Mouse (Mus musculus): ENCODE measurements at regions not wholly inside any gene's neighbourhood (a gene's known extent, or its start where the extent isn't known, plus 50 kb on each side); places are given as distances from the start of the nearest gene placed in this dataset.
A peak's percentile ranks its signal among the peaks of the same experiment; 100 is the strongest.

DNA sequence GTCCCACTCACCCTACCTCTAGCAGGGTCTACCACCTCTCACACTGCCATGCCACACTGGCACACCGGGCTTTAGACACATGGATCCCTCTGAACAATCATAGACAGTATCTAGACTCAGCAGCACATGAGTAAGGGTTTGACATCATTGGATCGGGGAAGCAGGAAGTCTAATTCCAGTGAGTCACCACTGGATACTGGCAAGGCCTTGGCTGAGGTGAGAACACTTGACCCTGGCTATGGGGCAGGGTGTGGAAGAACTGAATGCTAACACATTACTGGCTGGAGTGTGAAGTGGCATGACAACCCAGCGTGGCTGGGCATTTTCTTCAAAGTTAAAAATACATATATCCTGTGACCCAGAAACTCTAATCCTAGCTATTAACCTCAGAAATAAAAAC lies 114.4 kb downstream of the H2afy start:
- Histone ChIP-seq H3K4me1 (ENCODE audit: control insufficient read depth, insufficient read depth, low read length) (no peaks in the 10 kb centered on the region), H3K4me3 (replicated peaks; ENCODE audit: extremely low read depth, low read depth, low read length) (no peak overlapping the region)
- peak; percentile 32 for DNase-seq
- TF ChIP-seq POLR2A (IDR thresholded peaks at IDR 0.05; ENCODE audit: borderline replicate concordance, extremely low read depth, low read depth, low read length), result no peak
- TF ChIP-seq CTCF (IDR thresholded peaks at IDR 0.05; ENCODE audit: insufficient read depth, low read length), result no peak
- WGBS, result 60% methylated on average over 3 of the region's 3 CpGs

DNA sequence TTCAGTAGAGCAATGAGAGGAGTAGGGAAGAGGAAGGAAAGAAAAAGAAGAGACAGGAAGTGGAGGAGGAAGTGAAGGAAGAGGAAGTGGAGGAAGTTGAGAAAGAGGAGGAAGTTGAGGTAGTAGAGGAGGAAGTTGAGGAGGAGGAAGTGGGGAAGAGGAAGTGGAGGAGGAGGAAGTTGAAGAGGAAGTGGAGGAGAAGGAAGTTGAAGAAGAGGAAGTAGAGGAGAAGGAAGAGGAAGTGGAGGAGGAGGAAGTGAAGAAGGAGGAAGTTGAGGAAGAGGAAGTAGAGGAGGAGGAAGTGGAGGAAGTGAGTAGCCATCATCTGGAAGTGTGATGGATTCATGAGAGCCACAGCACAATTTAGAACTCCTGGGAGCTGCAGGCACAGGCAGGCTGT lies 122.2 kb downstream of the H2afy start:
- DNase-seq, result no peak
- TF ChIP-seq CTCF (IDR thresholded peaks at IDR 0.05; ENCODE audit: insufficient read depth, low read length) (no peak), POLR2A (IDR thresholded peaks at IDR 0.05; ENCODE audit: borderline replicate concordance, extremely low read depth, low read depth, low read length) (no peak)
- Histone ChIP-seq H3K4me1 (ENCODE audit: control insufficient read depth, insufficient read depth, low read length) (no peaks in the 10 kb centered on the region), H3K4me3 (replicated peaks; ENCODE audit: extremely low read depth, low read depth, low read length) (no peak overlapping the region)

DNA sequence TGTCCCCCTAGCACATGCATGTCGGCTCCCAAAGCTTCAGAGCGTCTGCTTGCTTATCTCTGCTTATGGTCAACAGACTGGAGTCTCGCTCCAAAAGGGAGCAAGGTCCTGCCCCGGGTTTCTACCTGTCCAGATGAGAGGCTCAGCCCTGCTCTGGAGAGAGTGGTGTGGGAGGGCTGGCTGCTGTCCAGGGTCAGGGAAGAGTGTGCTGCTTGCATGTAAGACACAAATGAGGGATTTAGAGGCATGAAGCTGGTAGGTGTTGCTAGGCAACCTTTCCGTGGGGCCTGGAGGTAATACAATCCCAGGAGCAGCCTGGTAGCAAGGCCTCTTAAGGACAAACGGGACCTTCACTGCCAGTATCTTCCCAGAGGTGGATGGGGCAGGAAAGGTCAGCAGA lies 125.7 kb downstream of the H2afy start:
- TF ChIP-seq CTCF (IDR thresholded peaks at IDR 0.05; ENCODE audit: insufficient read depth, low read length), result no peak
- 42% methylated on average over 6 of the region's 6 CpGs for WGBS
- DNase-seq, result no peak
- no peak overlapping the region for H3K4me3 ChIP-seq (replicated peaks; ENCODE audit: extremely low read depth, low read depth, low read length)
- no peaks in the 10 kb centered on the region for H3K4me1 ChIP-seq (ENCODE audit: control insufficient read depth, insufficient read depth, low read length)

DNA sequence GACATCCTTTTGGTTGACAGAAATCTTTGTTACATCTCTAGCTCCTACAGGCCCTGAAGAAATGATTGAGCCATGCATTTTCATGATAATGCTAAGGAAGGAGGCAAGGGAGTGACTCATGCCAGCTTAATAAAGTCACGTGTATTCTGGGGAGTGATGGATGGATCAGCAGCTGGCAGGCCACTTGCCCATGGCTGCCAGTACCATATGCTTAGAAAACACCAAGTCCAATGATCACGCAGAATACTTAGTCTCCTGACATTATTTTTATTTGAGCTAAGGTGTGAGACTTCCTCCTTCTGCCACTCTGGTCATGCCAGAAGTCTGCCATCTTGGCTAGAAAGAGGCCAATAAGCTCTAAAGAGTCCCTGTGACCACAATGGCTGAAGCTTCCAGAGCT lies 129.3 kb downstream of the H2afy start:
- WGBS, result 76% methylated on average over 2 of the region's 2 CpGs
- Histone ChIP-seq H3K4me1 (ENCODE audit: control insufficient read depth, insufficient read depth, low read length) (no peaks in the 10 kb centered on the region), H3K4me3 (replicated peaks; ENCODE audit: extremely low read depth, low read depth, low read length) (no peak overlapping the region)
- DNase-seq, result no peak
- TF ChIP-seq CTCF (IDR thresholded peaks at IDR 0.05; ENCODE audit: insufficient read depth, low read length) (no peak), POLR2A (IDR thresholded peaks at IDR 0.05; ENCODE audit: borderline replicate concordance, extremely low read depth, low read depth, low read length) (no peak)

DNA sequence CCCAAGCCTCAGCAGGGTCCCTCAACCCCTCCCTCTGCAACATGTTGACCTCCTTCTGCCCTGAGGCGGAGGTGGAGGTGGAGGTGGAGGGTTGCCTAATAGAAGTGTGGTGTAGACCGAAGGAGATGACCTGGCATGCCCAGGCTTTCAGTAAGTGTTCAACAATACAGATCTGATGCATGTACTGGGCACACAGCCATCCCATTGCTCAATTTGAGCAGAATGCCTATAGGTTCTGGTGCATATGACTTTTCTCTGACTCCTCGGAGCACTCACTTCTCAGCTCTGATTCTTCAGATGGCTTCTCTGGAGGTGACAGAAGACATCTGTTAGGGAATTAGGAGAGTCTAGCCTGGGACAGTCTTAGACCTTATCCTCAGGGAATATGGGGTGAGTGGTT lies 130.4 kb downstream of the H2afy start:
- TF ChIP-seq CTCF (IDR thresholded peaks at IDR 0.05; ENCODE audit: insufficient read depth, low read length), result no peak
- no peak for TF ChIP-seq POLR2A (IDR thresholded peaks at IDR 0.05; ENCODE audit: borderline replicate concordance, extremely low read depth, low read depth, low read length)
- 63% methylated on average over 3 of the region's 3 CpGs for WGBS
- no peak overlapping the region for H3K4me3 ChIP-seq (replicated peaks; ENCODE audit: extremely low read depth, low read depth, low read length)

DNA sequence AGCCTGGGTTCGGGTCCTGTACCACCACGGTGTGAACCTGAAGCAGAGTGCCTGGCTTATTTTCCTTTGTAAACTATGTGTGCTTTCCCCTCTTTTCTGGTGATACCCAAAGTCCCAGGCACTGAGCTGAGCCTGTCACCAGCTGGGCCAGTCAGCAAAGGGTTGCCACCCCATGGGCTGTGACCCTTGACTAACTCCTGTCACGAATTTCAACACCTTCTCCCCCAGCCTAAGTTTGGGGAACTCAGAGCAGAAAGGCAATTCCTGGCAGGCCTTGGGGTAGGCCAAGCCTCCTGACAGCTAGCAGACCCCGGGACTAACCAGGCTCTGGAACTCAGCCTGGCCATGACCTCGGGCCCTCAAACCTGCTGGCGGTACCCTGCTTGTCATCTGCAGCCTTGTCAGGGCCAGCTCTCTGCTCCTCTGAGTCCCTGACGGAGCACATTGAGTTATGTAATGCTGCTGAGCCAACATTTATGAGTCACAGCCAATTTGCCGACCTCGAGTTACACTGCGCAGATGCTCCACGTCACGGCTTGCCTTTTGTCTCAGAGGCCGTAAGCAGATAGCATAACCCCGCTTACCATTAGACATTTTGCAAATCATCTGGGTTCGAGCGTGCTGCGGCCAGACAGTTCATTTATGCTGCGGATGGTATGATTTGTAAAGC lies 132.3 kb downstream of the H2afy start:
- TF ChIP-seq POLR2A (IDR thresholded peaks at IDR 0.05; ENCODE audit: borderline replicate concordance, extremely low read depth, low read depth, low read length) (no peak), CTCF (IDR thresholded peaks at IDR 0.05; ENCODE audit: insufficient read depth, low read length) (no peak)
- no peak overlapping the region for H3K4me3 ChIP-seq (replicated peaks; ENCODE audit: extremely low read depth, low read depth, low read length)
- DNase-seq, result peak; percentile 10
- H3K4me1 ChIP-seq (ENCODE audit: control insufficient read depth, insufficient read depth, low read length), result no peaks in the 10 kb centered on the region
- 63% methylated on average over 18 of the region's 18 CpGs for WGBS

More for the DNA sequence above, 130.4 kb downstream of the H2afy start:
- no peaks in the 10 kb centered on the region for H3K4me1 ChIP-seq (ENCODE audit: control insufficient read depth, insufficient read depth, low read length)
- no peak for DNase-seq

DNA sequence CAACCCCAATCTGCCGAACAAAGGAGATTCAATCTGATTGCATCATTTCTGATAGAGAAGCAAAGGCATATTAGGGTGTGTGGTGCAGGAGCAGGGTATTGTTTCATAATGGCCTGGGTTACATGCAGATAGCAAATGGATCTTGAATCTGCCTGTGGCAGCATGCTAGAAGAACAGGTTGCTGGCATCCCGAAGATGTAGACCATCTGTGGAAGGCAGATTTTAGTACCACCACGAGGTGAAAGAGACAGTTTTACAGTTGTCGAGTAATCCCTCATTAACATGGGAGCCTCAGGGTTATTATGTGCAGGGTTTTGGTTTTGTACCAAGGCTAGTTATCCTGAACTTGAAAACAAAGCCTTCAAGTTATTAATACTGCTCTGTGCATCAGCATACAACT lies 140.9 kb downstream of the H2afy start:
- H3K4me3 ChIP-seq (replicated peaks; ENCODE audit: extremely low read depth, low read depth, low read length), result no peak overlapping the region
- WGBS, result 71% methylated on average over 4 of the region's 4 CpGs
- no peaks in the 10 kb centered on the region for H3K4me1 ChIP-seq (ENCODE audit: control insufficient read depth, insufficient read depth, low read length)
- DNase-seq, result no peak
- TF ChIP-seq POLR2A (IDR thresholded peaks at IDR 0.05; ENCODE audit: borderline replicate concordance, extremely low read depth, low read depth, low read length), result no peak
- TF ChIP-seq CTCF (IDR thresholded peaks at IDR 0.05; ENCODE audit: insufficient read depth, low read length), result no peak

DNA sequence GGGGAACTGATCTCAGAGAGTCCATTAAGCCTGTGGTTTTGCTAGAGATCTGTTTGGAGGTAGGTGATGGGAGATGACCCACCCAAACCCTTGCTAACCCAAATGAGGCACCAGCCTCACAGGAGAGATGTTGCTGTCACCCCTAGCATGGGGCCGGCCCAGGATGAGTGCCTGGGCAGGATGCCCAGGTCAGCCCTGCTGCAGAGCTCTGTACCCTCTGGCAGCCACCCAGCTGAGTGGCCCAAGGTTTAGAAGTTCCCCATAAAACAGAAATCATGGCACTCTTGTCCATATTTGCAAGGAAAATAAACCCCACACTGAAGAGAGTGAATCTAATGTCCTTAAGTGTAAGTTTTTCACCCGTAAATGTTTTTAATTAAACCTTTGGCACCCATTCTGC lies 141.7 kb downstream of the H2afy start:
- DNase-seq, result no peak
- no peaks in the 10 kb centered on the region for H3K4me1 ChIP-seq (ENCODE audit: control insufficient read depth, insufficient read depth, low read length)
- no peak overlapping the region for H3K4me3 ChIP-seq (replicated peaks; ENCODE audit: extremely low read depth, low read depth, low read length)
- 70% methylated on average over 2 of the region's 2 CpGs for WGBS
- no peak for TF ChIP-seq CTCF (IDR thresholded peaks at IDR 0.05; ENCODE audit: insufficient read depth, low read length)
- no peak for TF ChIP-seq POLR2A (IDR thresholded peaks at IDR 0.05; ENCODE audit: borderline replicate concordance, extremely low read depth, low read depth, low read length)

DNA sequence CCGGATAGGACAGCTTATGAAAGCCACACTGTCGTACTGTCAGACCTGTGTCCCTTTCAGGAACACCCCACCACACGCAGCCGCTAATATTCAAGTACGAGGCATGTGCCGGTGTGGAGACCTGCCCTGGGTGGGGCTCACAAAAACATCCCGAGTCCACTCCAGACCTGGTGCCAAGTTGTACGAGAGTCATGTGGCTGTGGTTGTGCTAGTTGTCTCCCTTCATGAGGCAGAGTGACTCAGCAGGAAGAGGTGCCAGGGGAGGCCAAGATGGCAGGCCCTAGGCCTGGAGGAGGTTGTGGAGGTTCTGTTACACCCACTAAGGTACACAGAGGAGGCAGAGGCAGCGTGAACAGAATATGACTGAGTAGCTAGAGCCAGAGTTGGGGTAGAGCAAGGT lies 143.5 kb downstream of the H2afy start:
- WGBS, result 67% methylated on average over 9 of the region's 9 CpGs
- TF ChIP-seq CTCF (IDR thresholded peaks at IDR 0.05; ENCODE audit: insufficient read depth, low read length), result no peak

DNA sequence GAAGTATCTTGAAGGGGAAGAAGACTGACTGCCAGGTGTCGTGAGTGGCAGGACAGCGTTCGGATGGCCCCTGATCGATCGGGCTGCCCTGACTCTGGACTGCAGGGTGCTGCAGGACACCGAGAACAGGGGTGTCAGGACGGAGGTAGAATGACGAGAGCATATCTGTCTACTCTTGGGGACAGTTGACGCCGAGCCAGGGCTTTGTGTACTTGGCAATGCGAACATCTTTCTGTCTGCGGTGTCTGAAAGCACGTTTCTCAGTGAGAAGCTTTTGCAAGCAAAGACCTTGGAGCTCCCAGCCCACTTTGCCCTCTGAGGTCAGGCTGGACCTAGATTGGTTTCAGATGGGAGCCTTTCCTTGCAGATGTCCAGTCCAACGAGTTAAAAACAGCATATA lies 144.9 kb downstream of the H2afy start:
- 81% methylated on average over 14 of the region's 14 CpGs for WGBS
- Histone ChIP-seq H3K4me1 (ENCODE audit: control insufficient read depth, insufficient read depth, low read length) (no peaks in the 10 kb centered on the region), H3K4me3 (replicated peaks; ENCODE audit: extremely low read depth, low read depth, low read length) (no peak overlapping the region)
- TF ChIP-seq POLR2A (IDR thresholded peaks at IDR 0.05; ENCODE audit: borderline replicate concordance, extremely low read depth, low read depth, low read length) (no peak), CTCF (IDR thresholded peaks at IDR 0.05; ENCODE audit: insufficient read depth, low read length) (no peak)
- no peak for DNase-seq

More for the DNA sequence above, 143.5 kb downstream of the H2afy start:
- H3K4me3 ChIP-seq (replicated peaks; ENCODE audit: extremely low read depth, low read depth, low read length), result no peak overlapping the region
- DNase-seq, result no peak
- H3K4me1 ChIP-seq (ENCODE audit: control insufficient read depth, insufficient read depth, low read length), result no peaks in the 10 kb centered on the region
